Mouse (Mus musculus): ENCODE measurements around the gene Pcnx3.

Pcnx3 gene

GRCm38 (mm10) chr19:5646731-5647330 lies 41.9 kb downstream of the Pcnx3 start:
- Histone ChIP-seq H3K27me3 (ENCODE audit: control insufficient read depth, insufficient read depth, low read length, poor library complexity, severe bottlenecking) (no peaks in the 10 kb centered on the region), H3K36me3 (ENCODE audit: control insufficient read depth, insufficient read depth, low read length, poor library complexity, severe bottlenecking) (peaks cover 40% of the 10 kb centered on the region)
- no peak for DNase-seq (ENCODE audit: low read depth, low spot score)

- Histone ChIP-seq H3K27me3 (ENCODE audit: control insufficient read depth, insufficient read depth, low read length, poor library complexity, severe bottlenecking) (no peaks in the 10 kb centered on the region), H3K36me3 (ENCODE audit: control insufficient read depth, insufficient read depth, low read length, poor library complexity, severe bottlenecking) (peaks cover 33% of the 10 kb centered on the region)
- DNase-seq (ENCODE audit: low read depth, low spot score) = no peak
Measured at GRCm38 (mm10) chr19:5645280-5645679, 43.4 kb downstream of the Pcnx3 start.

- DNase-seq (ENCODE audit: low read depth, low spot score) = no peak
- H3K27me3 ChIP-seq (ENCODE audit: control insufficient read depth, insufficient read depth, low read length, poor library complexity, severe bottlenecking) = no peaks in the 10 kb centered on the region
- peaks cover 32% of the 10 kb centered on the region for H3K36me3 ChIP-seq (ENCODE audit: control insufficient read depth, insufficient read depth, low read length, poor library complexity, severe bottlenecking)
Measured at GRCm38 (mm10) chr19:5641641-5642040, 47.1 kb downstream of the Pcnx3 start.

DNA sequence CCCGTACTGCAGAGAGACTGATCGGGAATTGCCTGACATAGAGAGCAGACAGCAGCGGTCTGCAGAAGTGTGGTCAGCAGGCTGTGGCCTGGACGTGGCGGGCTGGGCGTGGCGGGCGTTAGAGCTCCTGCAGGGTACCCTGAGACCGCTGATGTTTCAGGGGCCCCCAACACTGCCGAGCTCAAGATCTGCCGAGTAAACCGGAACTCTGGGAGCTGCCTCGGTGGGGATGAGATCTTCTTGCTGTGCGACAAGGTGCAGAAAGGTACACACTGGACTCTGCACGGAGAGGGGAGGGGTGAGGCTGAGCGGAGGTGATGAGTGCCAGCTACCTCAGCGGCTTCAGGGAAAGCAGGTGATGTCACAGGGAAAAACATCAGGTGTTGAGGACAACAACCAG lies 47.7 kb downstream of the Pcnx3 start:
- peaks cover 32% of the 10 kb centered on the region for H3K36me3 ChIP-seq (ENCODE audit: control insufficient read depth, insufficient read depth, low read length, poor library complexity, severe bottlenecking)
- DNase-seq (ENCODE audit: low read depth, low spot score) = no peak
- no peaks in the 10 kb centered on the region; the same call in 1 of the 2 replicates for H3K27me3 ChIP-seq (ENCODE audit: control insufficient read depth, insufficient read depth, low read length, poor library complexity, severe bottlenecking)

- Histone ChIP-seq H3K36me3 (ENCODE audit: control insufficient read depth, insufficient read depth, low read length, poor library complexity, severe bottlenecking) (peaks cover 28% of the 10 kb centered on the region), H3K27me3 (ENCODE audit: control insufficient read depth, insufficient read depth, low read length, poor library complexity, severe bottlenecking) (no peaks in the 10 kb centered on the region; the same call in 1 of the 2 replicates)
- DNase-seq (ENCODE audit: low read depth, low spot score) = no peak
Measured at GRCm38 (mm10) chr19:5640339-5640738, 48.4 kb downstream of the Pcnx3 start.

- Histone ChIP-seq H3K27me3 (ENCODE audit: control insufficient read depth, insufficient read depth, low read length, poor library complexity, severe bottlenecking) (no peaks in the 10 kb centered on the region; the same call in 1 of the 2 replicates), H3K36me3 (ENCODE audit: control insufficient read depth, insufficient read depth, low read length, poor library complexity, severe bottlenecking) (peaks cover 19% of the 10 kb centered on the region)
- DNase-seq (ENCODE audit: low read depth, low spot score) = no peak
Measured at GRCm38 (mm10) chr19:5638416-5639005, 50.2 kb downstream of the Pcnx3 start.

DNA sequence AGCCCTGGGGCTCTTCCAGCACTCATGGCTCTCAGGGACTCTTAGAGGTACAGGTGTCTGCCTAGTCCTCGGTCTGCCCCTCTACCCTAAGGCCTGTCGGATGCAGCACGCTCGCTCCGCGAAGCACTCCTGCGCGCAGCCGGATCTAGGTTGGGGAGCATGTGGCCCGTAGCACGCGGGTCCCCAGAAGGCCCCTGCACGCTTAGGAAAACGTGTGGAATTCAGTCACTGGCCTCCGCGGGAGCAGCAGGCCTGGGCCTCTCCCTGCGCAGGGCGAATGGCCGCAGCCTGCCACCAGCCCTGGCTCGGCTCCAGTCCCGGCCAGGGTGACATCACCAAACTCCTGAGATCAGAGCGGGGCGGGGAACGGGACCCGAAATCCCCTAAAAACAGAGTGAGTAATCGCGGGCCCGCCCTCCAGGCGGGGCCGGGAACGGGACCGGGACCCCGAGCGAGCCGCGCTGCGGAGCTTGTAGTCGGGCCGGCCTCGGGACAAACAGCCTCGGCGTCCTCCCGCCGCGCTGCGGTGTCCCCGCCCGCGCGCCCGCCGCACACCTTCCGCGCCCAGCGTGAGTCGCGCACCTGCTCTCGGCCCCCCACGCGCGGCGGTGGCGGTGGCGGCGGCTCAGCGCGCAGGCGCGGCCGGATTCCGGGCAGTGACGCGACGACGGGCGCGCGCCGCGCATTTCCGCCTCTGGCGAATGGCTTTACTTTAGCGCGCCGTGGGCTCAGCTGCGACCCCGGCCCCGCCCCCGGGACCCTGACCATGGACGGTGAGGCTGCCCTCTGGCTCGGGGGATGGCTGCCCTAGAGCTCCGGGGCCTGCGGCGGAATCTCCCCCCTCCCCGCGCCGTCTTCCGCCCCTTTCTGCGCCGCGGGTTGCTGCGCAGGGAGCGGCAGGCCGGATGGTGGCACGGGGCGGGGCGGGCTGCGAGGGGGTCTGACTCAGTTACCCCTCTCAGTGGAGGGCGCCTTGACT lies 51.4 kb downstream of the Pcnx3 start, which contains the start of gene Rela:
TSS of gene Rela (plus strand) at position 415 of the 979 bp plus-strand sequence.
- DNase-seq (ENCODE audit: low read depth, low spot score) = peak; percentile 88
- Histone ChIP-seq H3K36me3 (ENCODE audit: control insufficient read depth, insufficient read depth, low read length, poor library complexity, severe bottlenecking) (peaks cover 14% of the 10 kb centered on the region), H3K27me3 (ENCODE audit: control insufficient read depth, insufficient read depth, low read length, poor library complexity, severe bottlenecking) (no peaks in the 10 kb centered on the region; the same call in 1 of the 2 replicates)

- DNase-seq (ENCODE audit: low read depth, low spot score) = peak; percentile 32
- no peaks in the 10 kb centered on the region; the same call in 1 of the 2 replicates for H3K27me3 ChIP-seq (ENCODE audit: control insufficient read depth, insufficient read depth, low read length, poor library complexity, severe bottlenecking)
Measured at GRCm38 (mm10) chr19:5636571-5637041, 52.1 kb downstream of the Pcnx3 start.

DNA sequence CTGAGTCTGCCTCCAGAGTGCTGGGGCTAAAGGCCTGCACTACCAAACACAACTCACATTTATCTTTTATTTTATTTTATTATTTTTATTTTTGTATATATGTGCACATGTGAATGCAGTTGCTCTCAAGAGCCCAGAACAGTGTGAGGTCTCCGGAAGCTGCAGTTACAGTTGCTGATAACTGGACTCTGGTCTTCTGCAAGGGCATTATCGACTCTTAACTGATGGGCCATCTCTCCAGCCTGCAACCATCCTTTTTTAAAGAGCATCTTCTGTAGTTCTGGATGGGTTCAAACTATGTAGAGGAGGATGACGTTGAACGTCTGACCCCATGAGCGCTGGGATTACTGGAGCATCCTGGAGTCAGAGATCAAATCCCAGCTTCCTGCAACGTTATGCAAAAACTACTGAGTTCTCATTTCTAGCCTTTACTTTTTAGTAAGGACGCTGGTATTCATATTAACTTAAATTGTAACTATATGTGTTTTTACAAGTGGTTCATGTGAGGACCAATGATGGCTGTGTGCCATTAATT lies 52.6 kb downstream of the Pcnx3 start:
- Histone ChIP-seq H3K27me3 (ENCODE audit: control insufficient read depth, insufficient read depth, low read length, poor library complexity, severe bottlenecking) (no peaks in the 10 kb centered on the region; the same call in 1 of the 2 replicates), H3K36me3 (ENCODE audit: control insufficient read depth, insufficient read depth, low read length, poor library complexity, severe bottlenecking) (peaks cover 10% of the 10 kb centered on the region)
- no peak for DNase-seq (ENCODE audit: low read depth, low spot score)

More at GRCm38 (mm10) chr19:5636571-5637041, 52.1 kb downstream of the Pcnx3 start:
- H3K36me3 ChIP-seq (ENCODE audit: control insufficient read depth, insufficient read depth, low read length, poor library complexity, severe bottlenecking) = peaks cover 11% of the 10 kb centered on the region

DNA sequence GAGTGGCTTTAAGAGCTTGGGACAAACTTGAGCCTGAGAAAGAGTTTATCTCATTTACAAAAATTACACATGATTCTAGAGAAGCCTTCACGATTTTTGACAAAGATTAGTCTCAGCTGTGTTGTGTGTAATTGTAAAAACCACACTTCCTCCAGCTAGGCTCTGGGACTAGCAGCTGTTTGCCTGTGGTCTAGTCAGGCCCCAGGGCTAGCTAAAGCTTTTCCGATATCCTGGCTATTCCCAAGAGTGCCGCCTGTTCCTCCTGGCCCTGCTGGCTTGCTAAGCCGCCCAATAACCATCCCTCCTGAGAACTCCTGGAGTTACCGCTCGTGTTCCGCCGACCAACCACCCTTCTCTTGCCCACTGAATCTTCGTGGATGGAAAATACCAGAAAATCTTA lies 56.6 kb downstream of the Pcnx3 start:
- Histone ChIP-seq H3K27me3 (ENCODE audit: control insufficient read depth, insufficient read depth, low read length, poor library complexity, severe bottlenecking) (no peaks in the 10 kb centered on the region; the same call in 1 of the 2 replicates), H3K36me3 (ENCODE audit: control insufficient read depth, insufficient read depth, low read length, poor library complexity, severe bottlenecking) (no peaks in the 10 kb centered on the region)
- DNase-seq (ENCODE audit: low read depth, low spot score) = no peak

- Histone ChIP-seq H3K27me3 (ENCODE audit: control insufficient read depth, insufficient read depth, low read length, poor library complexity, severe bottlenecking) (no peaks in the 10 kb centered on the region), H3K36me3 (ENCODE audit: control insufficient read depth, insufficient read depth, low read length, poor library complexity, severe bottlenecking) (no peaks in the 10 kb centered on the region)
- no peak for DNase-seq (ENCODE audit: low read depth, low spot score)
Measured at GRCm38 (mm10) chr19:5629907-5630306, 58.8 kb downstream of the Pcnx3 start.

DNA sequence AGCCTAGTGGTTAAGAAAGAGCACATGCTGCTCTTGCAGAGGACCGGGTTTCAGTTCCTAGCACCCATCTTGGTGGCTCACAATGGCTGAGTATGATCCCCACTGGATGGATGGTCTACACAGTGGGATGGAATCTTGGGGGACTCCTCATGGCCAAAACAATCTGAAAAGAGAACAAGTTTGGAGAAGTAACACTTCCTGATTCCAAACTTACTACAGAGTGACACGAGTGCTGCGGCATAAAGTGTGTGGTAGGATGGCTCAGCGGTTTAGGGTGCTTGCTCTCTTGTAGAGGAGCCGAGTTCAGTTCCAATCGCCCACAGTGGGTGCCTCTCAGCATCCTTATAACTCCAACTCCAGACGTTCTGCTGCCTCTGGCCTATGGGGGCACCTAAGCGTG lies 63.4 kb downstream of the Pcnx3 start:
- Histone ChIP-seq H3K36me3 (ENCODE audit: control insufficient read depth, insufficient read depth, low read length, poor library complexity, severe bottlenecking) (no peaks in the 10 kb centered on the region), H3K27me3 (ENCODE audit: control insufficient read depth, insufficient read depth, low read length, poor library complexity, severe bottlenecking) (no peaks in the 10 kb centered on the region)
- no peak for DNase-seq (ENCODE audit: low read depth, low spot score)

DNA sequence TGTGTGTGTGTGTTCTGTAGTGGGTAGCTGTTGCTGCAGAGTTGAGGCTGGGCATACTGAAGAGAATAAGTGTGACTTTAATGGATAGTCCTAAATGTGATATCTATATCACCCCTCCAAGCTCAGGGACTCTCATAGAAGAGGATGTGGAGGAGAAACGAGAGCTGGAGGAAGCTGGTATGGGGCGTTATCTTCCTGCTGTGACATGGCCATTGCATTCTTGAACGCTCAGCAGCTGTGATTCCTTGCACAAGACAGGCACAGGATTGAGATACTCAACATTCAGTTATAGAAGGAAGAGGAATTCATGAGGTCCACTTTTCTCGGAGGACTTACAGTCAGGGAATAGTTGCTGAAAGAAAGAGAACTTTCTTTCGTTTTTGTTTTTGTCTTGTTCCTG lies 66.8 kb downstream of the Pcnx3 start:
- no peak for DNase-seq (ENCODE audit: low read depth, low spot score)
- Histone ChIP-seq H3K36me3 (ENCODE audit: control insufficient read depth, insufficient read depth, low read length, poor library complexity, severe bottlenecking) (no peaks in the 10 kb centered on the region), H3K27me3 (ENCODE audit: control insufficient read depth, insufficient read depth, low read length, poor library complexity, severe bottlenecking) (no peaks in the 10 kb centered on the region)

DNA sequence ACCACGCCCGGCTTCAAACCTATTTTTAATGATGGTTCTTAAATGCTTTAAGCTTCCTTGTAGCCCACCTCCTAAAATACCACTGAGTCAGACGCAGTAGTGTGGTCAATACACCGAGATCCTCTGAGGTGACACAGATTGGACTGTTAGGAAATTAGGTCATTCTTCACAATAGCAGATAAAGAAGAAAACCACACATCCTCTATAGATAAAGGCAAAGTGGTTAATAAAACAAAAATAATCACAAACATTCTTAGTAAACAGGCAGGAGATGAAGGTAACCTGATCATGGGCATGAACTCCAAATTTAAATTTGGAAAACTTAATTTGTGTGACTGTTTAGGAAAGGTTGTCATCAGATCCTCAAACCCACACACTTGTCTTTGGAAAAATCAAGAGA lies 68.7 kb downstream of the Pcnx3 start:
- H3K36me3 ChIP-seq (ENCODE audit: control insufficient read depth, insufficient read depth, low read length, poor library complexity, severe bottlenecking) = no peaks in the 10 kb centered on the region
- H3K27me3 ChIP-seq (ENCODE audit: control insufficient read depth, insufficient read depth, low read length, poor library complexity, severe bottlenecking) = no peaks in the 10 kb centered on the region
- no peak for DNase-seq (ENCODE audit: low read depth, low spot score)

All from splenic B cell, adult 2 months (primary cell).